Mouse (Mus musculus) left cerebral cortex, adult 18-20 months (tissue): ENCODE results near the gene St6galnac3. TPM values are rescaled to one million over a fixed set of nuclear protein-coding genes. Genes with fewer than 3 reads are reported as not detected.
A peak's percentile ranks its signal among the peaks of the same experiment; 100 is the strongest.

Experiments used
- DNase-seq, 2 experiments: peaks; one replicate each; pipeline ENCODE4 v3.0.0; 2021 to 2022; ENCODE audit warnings: low spot score in 2 of 2, mixed read lengths in 1 of 2
- total RNA-seq, 2 experiments: library from RNA; stranded (reverse); gene quantifications; 2 replicates each; pipeline ENCODE4 v1.2.3; 2021

St6galnac3 gene
- total RNA-seq, 2 experiments from 2014 or later: 15.5 to 18.5 TPM

GRCm38 (mm10) chr3:153691537-153691936 is 33.4 kb downstream of the St6galnac3 start:
- no peak for DNase-seq

- no peak for DNase-seq
Observed at GRCm38 (mm10) chr3:153690553-153690952, 34.4 kb downstream of the St6galnac3 start.

- no peak for DNase-seq
Observed at GRCm38 (mm10) chr3:153689793-153690291, 35.1 kb downstream of the St6galnac3 start.

- no peak for DNase-seq
Observed at GRCm38 (mm10) chr3:153687896-153688295, 37.1 kb downstream of the St6galnac3 start.

GRCm38 (mm10) chr3:153684909-153685308 is 40.1 kb downstream of the St6galnac3 start:
- DNase-seq: no peak

- no peak for DNase-seq
Observed at GRCm38 (mm10) chr3:153682303-153682702, 42.7 kb downstream of the St6galnac3 start.

GRCm38 (mm10) chr3:153681720-153682119 is 43.3 kb downstream of the St6galnac3 start:
- no peak for DNase-seq

GRCm38 (mm10) chr3:153675832-153676231 is 49.1 kb downstream of the St6galnac3 start:
- no peak for DNase-seq

GRCm38 (mm10) chr3:153675073-153675472 is 49.9 kb downstream of the St6galnac3 start:
- no peak for DNase-seq

GRCm38 (mm10) chr3:153674359-153674758 is 50.6 kb downstream of the St6galnac3 start:
- DNase-seq: no peak

- DNase-seq: no peak
Observed at GRCm38 (mm10) chr3:153673451-153673850, 51.5 kb downstream of the St6galnac3 start.

GRCm38 (mm10) chr3:153670953-153671674 is 53.9 kb downstream of the St6galnac3 start:
- no peak for DNase-seq

- DNase-seq: no peak
Observed at GRCm38 (mm10) chr3:153669737-153670435, 55.1 kb downstream of the St6galnac3 start.

GRCm38 (mm10) chr3:153669329-153669728 is 55.6 kb downstream of the St6galnac3 start:
- no peak for DNase-seq

- no peak for DNase-seq
Observed at GRCm38 (mm10) chr3:153668447-153669290, 56.3 kb downstream of the St6galnac3 start.

GRCm38 (mm10) chr3:153664696-153665095 is 60.3 kb downstream of the St6galnac3 start:
- no peak for DNase-seq

- no peak for DNase-seq
Observed at GRCm38 (mm10) chr3:153663841-153664427, 61.0 kb downstream of the St6galnac3 start.

- no peak for DNase-seq
Observed at GRCm38 (mm10) chr3:153662796-153663195, 62.2 kb downstream of the St6galnac3 start.

GRCm38 (mm10) chr3:153661927-153662326 is 63.0 kb downstream of the St6galnac3 start:
- DNase-seq: peak; percentile 50 to 55

- DNase-seq: no peak
Observed at GRCm38 (mm10) chr3:153659575-153660168, 65.3 kb downstream of the St6galnac3 start.
